ENCODE assay signal across 13 mouse cellular contexts in genomic region chr17:73112601-73113000, GRCm38 (mm10). TPM values are rescaled to one million over a fixed set of nuclear protein-coding genes. Genes with fewer than 3 reads are reported as not detected.
DNase-seq lines count a peak whose midpoint lies in the region; TF ChIP-seq lines count a peak whose summit lies in the region.
"Had no signal": no experiment of that assay in that cellular context is flagged by ENCODE, and none has a peak within 500 bp of the region (broad histone marks: within the 10 kb centered on the region; RNA-seq: fewer than 3 reads in every experiment).

No protein-coding gene starts in this region.

- no peak for TF ChIP-seq CTCF in gastrocnemius, adult 2 months (IDR thresholded peaks at IDR 0.05)
- no peak for TF ChIP-seq CTCF in ES-Bruce4 (IDR thresholded peaks at IDR 0.05; ENCODE audit: low read depth, low read length)

- 14% methylated on average over 6 of the region's 6 CpGs for WGBS in embryonic facial prominence, embryonic 10.5 days

- peak overlapping the region; percentile 51; the same call in 1 of the 2 replicates for H3K27ac ChIP-seq in gastrocnemius, adult 2 months
- no peak overlapping the region for H3K27ac ChIP-seq in ES-Bruce4 (ENCODE audit: insufficient read depth, low read length)
- H3K27ac ChIP-seq in embryonic facial prominence, embryonic 10.5 days (replicated peaks), result no peak overlapping the region; the same call in 1 of the 2 replicates
- H3K27ac ChIP-seq: limb, embryonic 12.5 days had no signal

- H3K27me3 ChIP-seq in ES-Bruce4 (ENCODE audit: control insufficient read depth, insufficient read depth, low read length, poor library complexity, severe bottlenecking), result no peaks in the 10 kb centered on the region
- no peaks in the 10 kb centered on the region for H3K27me3 ChIP-seq in embryonic facial prominence, embryonic 10.5 days (replicated peaks; ENCODE audit: low read depth, poor library complexity, severe bottlenecking)
- H3K27me3 ChIP-seq: limb, embryonic 12.5 days; Patski had no signal

- no peak for TF ChIP-seq POLR2A in ES-Bruce4 (IDR thresholded peaks at IDR 0.05; ENCODE audit: insufficient read depth, low read length)

- no peaks in the 10 kb centered on the region for H3K9me3 ChIP-seq in ES-Bruce4 (replicated peaks; ENCODE audit: control insufficient read depth, insufficient read depth, low read length, poor library complexity, severe bottlenecking)
- no peaks in the 10 kb centered on the region for H3K9me3 ChIP-seq in embryonic facial prominence, embryonic 10.5 days
- H3K9me3 ChIP-seq: limb, embryonic 12.5 days had no signal

- intact Hi-C loops in gastrocnemius, adult 2 months (cut with DNase I), result no loop called here

- no peak overlapping the region for H3K4me3 ChIP-seq in gastrocnemius, adult 2 months
- H3K4me3 ChIP-seq in ES-Bruce4 (ENCODE audit: low read depth, low read length), result no peak overlapping the region
- H3K4me3 ChIP-seq in embryonic facial prominence, embryonic 10.5 days, result no peak overlapping the region
- H3K4me3 ChIP-seq: limb, embryonic 12.5 days had no signal

- DNase-seq in gastrocnemius, adult 2 months, result no peak
- DNase-seq in gastrocnemius, adult 18-20 months (ENCODE audit: low spot score), result no peak
- peak; percentile 8 for DNase-seq in embryonic facial prominence, embryonic 10.5 days (ENCODE audit: low spot score)
- DNase-seq in kidney, adult 8-10 months, result peak; percentile 33 to 41
- no peak for DNase-seq in layer of hippocampus, adult 9-10 months (ENCODE audit: low spot score)
- no peak for DNase-seq in liver
- DNase-seq in gastrocnemius, postnatal 4 days (ENCODE audit: low spot score in 2 of 2), result no peak
- DNase-seq: B cell, adult 2 months; cerebellum, postnatal 36 days; gastrocnemius, postnatal 36 days had no signal

- no peaks in the 10 kb centered on the region for H3K36me3 ChIP-seq in ES-Bruce4 (ENCODE audit: control insufficient read depth, insufficient read depth, low read length, poor library complexity, severe bottlenecking)
- H3K36me3 ChIP-seq in embryonic facial prominence, embryonic 10.5 days (replicated peaks), result 0 out of 2 replicates have a peak, but pooled peaks cover 5% of the 10 kb centered on the region
- H3K36me3 ChIP-seq: limb, embryonic 12.5 days had no signal

- no peak overlapping the region for H3K9ac ChIP-seq in ES-Bruce4 (ENCODE audit: low read depth, poor library complexity, severe bottlenecking)
- H3K9ac ChIP-seq: limb, embryonic 12.5 days had no signal

- H3K4me1 ChIP-seq in ES-Bruce4 (ENCODE audit: control insufficient read depth, insufficient read depth, low read length), result no peaks in the 10 kb centered on the region
- peaks cover 22% of the 10 kb centered on the region for H3K4me1 ChIP-seq in embryonic facial prominence, embryonic 10.5 days

- TF ChIP-seq EP300 in ES-Bruce4 (IDR thresholded peaks at IDR 0.05; ENCODE audit: insufficient read depth, low read depth, low read length), result 0 out of 2 replicates have a peak, but pooled peaks have one; percentile 34

RNA-seq across cellular contexts. Expression of gene Lclat1, which starts 4.8 kb away (rescaled TPM):
- 10 to 100 TPM; 14.6 to 17.8 TPM for total RNA-seq in gastrocnemius, adult 2 months (2021)
- 10 to 100 TPM; 16.6 to 21.4 TPM for total RNA-seq in gastrocnemius, adult 18-20 months (2021)
- 12.1 and 13.8 TPM in 2 replicates for polyA plus RNA-seq in ES-Bruce4 (2011; ENCODE audit: insufficient read depth, insufficient read length, low read depth, missing spikeins)
- 11.3 and 11.8 TPM in 2 replicates for polyA plus RNA-seq in embryonic facial prominence, embryonic 10.5 days (2016; fragmentation: Nextera tagmentation; extraction: Ambion mirVana)
- total RNA-seq in gastrocnemius, postnatal 4 days (2021), result 10 to 100 TPM; 19.6 to 19.7 TPM

Comparison
In these comparisons a context has a peak if more than half of its experiments do, and no peak if none do; other contexts are left out.
1. DNase-seq: peak in embryonic facial prominence, embryonic 10.5 days (single experiment) and kidney, adult 8-10 months (2 of 2); none in gastrocnemius, adult 2 months (single experiment), gastrocnemius, adult 18-20 months (single experiment), layer of hippocampus, adult 9-10 months (single experiment), liver (single experiment) and gastrocnemius, postnatal 4 days (0 of 2).